Mouse (Mus musculus) forebrain, embryonic 11.5 days (tissue): ENCODE data around the gene Wdr45. TPM values are rescaled to one million over a fixed set of nuclear protein-coding genes. Genes with fewer than 3 reads are reported as not detected.

Source experiments
- ATAC-seq: fragments of 200-750 bp; cut with Nextera tagmentation; replicated peaks from 2 replicates; pipeline ENCODE4 v1.8.0; 2017; ENCODE audit warnings: moderate TSS enrichment; ENCODE audit not compliant: low FRiP score
- DNase-seq: peaks from one replicate; pipeline ENCODE4 v3.0.0-alpha.2; 2017; ENCODE audit warnings: low spot score
- H3K27ac ChIP-seq: fragments of 300-500 bp; sonication (generic); 2 replicates; pipeline ENCODE4 v1.5.1; 2014; ENCODE audit warnings: low read depth, low read length
- H3K27me3 ChIP-seq: fragments of 300-500 bp; sonication (generic); 2 replicates; pipeline ENCODE4 v1.6.1; 2014; ENCODE audit warnings: mild to moderate bottlenecking, low read length, mixed read lengths; ENCODE audit not compliant: control insufficient read depth, insufficient read depth
- H3K36me3 ChIP-seq: fragments of 300-500 bp; sonication (generic); 2 replicates; pipeline ENCODE4 v1.6.1; 2014; ENCODE audit warnings: mild to moderate bottlenecking, low read length, moderate library complexity, mixed read lengths; ENCODE audit not compliant: control insufficient read depth, insufficient read depth
- H3K4me1 ChIP-seq: fragments of 300-500 bp; sonication (generic); replicated peaks from 2 replicates; pipeline ENCODE4 v1.6.1; 2014; ENCODE audit warnings: low read length, mixed read lengths; ENCODE audit not compliant: control insufficient read depth, insufficient read depth
- H3K4me2 ChIP-seq: fragments of 300-500 bp; sonication (generic); 2 replicates; pipeline ENCODE4 v1.6.1; 2014; ENCODE audit warnings: low read depth, mild to moderate bottlenecking, low read length, moderate library complexity, mixed read lengths; ENCODE audit not compliant: severe bottlenecking
- H3K4me3 ChIP-seq: fragments of 300-500 bp; sonication (generic); 2 replicates; pipeline ENCODE4 v1.5.1; 2014; ENCODE audit warnings: low read depth, low read length
- H3K9ac ChIP-seq: fragments of 300-500 bp; sonication (generic); 2 replicates; pipeline ENCODE4 v1.6.1; 2014; ENCODE audit warnings: low read length
- H3K9me3 ChIP-seq: fragments of 300-500 bp; sonication (generic); 2 replicates; pipeline ENCODE4 v1.6.1; 2016; ENCODE audit warnings: low read length, mixed read lengths; ENCODE audit not compliant: control insufficient read depth
- WGBS: fragments of 180-500 bp; shearing (Covaris S2); extraction: QIAGEN DNeasy Blood & Tissue Kit; methylation state at CpG from one replicate; pipeline ENCODE4 v1.1.7; 2014; 5-methylcytosine and 5-hydroxymethylcytosine counted together
- polyA plus RNA-seq: library from polyadenylated mRNA; unstranded; fragments of >200 nt; fragmentation: Nextera tagmentation; extraction: Ambion mirVana; gene quantifications from 2 replicates; pipeline ENCODE4 v1.2.1, GENCODE M21; 2014

Gene Wdr45
- polyA plus RNA-seq, 1 experiment from 2014 or later, result 17.2 TPM

- H3K4me3 ChIP-seq, result no peak overlapping the region; the same call in 1 of the 2 replicates
- 30% methylated on average over 28 of the region's 28 CpGs for whole genome bisulfite sequencing
- H3K27ac ChIP-seq, result no peak overlapping the region
- DNase-seq (no peak), ATAC-seq (no peak)
- no peaks in the 10 kb centered on the region for H3K36me3 ChIP-seq
- H3K4me1 ChIP-seq, result no peaks in the 10 kb centered on the region
- no peaks in the 10 kb centered on the region for H3K27me3 ChIP-seq
- no peaks in the 10 kb centered on the region for H3K9me3 ChIP-seq
- peak overlapping the region; percentile 33; the same call in 1 of the 2 replicates for H3K4me2 ChIP-seq
- no peak overlapping the region for H3K9ac ChIP-seq
Observed at GRCm38 (mm10) chrX:7674284-7675000, 39.7 kb upstream of the Wdr45 start.

GRCm38 (mm10) chrX:7675001-7675380, 39.1 kb upstream of the Wdr45 start:
- no peaks in the 10 kb centered on the region for H3K9me3 ChIP-seq
- H3K4me2 ChIP-seq, result peak overlapping the region; percentile 33; the same call in 1 of the 2 replicates
- ATAC-seq (no peak), DNase-seq (no peak)
- no peaks in the 10 kb centered on the region for H3K4me1 ChIP-seq
- H3K9ac ChIP-seq, result no peak overlapping the region
- H3K4me3 ChIP-seq, result no peak overlapping the region; the same call in 1 of the 2 replicates
- no peaks in the 10 kb centered on the region for H3K27me3 ChIP-seq
- H3K27ac ChIP-seq, result no peak overlapping the region
- WGBS, result 39% methylated on average over 10 of the region's 10 CpGs
- no peaks in the 10 kb centered on the region for H3K36me3 ChIP-seq

DNA sequence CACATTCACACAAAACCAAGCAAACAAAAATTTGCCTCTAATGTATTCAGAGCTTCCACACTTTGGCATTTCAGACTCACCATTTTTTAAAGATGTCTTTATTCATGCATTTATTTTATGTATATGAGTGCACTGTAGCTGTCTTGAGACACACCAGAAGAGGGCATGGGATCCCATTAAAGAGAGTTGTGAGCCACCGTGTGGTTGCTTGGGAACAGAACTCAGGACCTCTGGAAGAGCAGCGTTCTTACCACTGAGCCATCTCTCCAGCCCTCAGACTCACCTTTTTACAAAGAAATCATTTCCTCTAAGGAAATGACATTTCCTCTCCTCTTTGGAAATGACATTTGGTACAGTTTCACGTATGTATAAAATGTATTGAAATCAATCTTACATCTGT, 35.1 kb upstream of the Wdr45 start:
- Histone ChIP-seq H3K27ac (no peak overlapping the region), H3K9ac (no peak overlapping the region), H3K4me2 (no peak overlapping the region), H3K36me3 (no peaks in the 10 kb centered on the region), H3K4me1 (no peaks in the 10 kb centered on the region), H3K9me3 (no peaks in the 10 kb centered on the region), H3K27me3 (no peaks in the 10 kb centered on the region), H3K4me3 (no peak overlapping the region)
- ATAC-seq (no peak), DNase-seq (no peak)
- WGBS, result 38% methylated on average over 3 of the region's 3 CpGs

- ATAC-seq (peak; percentile 98), DNase-seq (peak; percentile 93)
- Histone ChIP-seq H3K36me3 (no peaks in the 10 kb centered on the region), H3K4me1 (no peaks in the 10 kb centered on the region), H3K9ac (peak overlapping the region; percentile 27; the same call in 1 of the 2 replicates), H3K27ac (no peak overlapping the region), H3K27me3 (no peaks in the 10 kb centered on the region), H3K9me3 (no peaks in the 10 kb centered on the region), H3K4me2 (peak overlapping the region; percentile 48; the same call in 1 of the 2 replicates), H3K4me3 (no peak overlapping the region)
- 29% methylated on average over 27 of the region's 27 CpGs for WGBS
Observed at GRCm38 (mm10) chrX:7679405-7680056, 34.6 kb upstream of the Wdr45 start.

- no peak; the same call in 1 of the 2 replicates for ATAC-seq
- 24% methylated on average over 12 of the region's 12 CpGs for WGBS
Observed at GRCm38 (mm10) chrX:7680057-7680412, 34.1 kb upstream of the Wdr45 start.

GRCm38 (mm10) chrX:7680864-7681263, 33.3 kb upstream of the Wdr45 start, which contains the start of gene Magix:
TSS of gene Magix (minus strand) at chrX:7681251.
- no peak within 1 kb of the TSS for H3K4me3 ChIP-seq
- ATAC-seq (no peak), DNase-seq (no peak)
- H3K36me3 ChIP-seq, result no peaks in the 10 kb centered on the region
- no peaks in the 10 kb centered on the region for H3K9me3 ChIP-seq
- peak within 1 kb of the TSS; percentile 27; the same call in 1 of the 2 replicates for H3K9ac ChIP-seq
- no peaks in the 10 kb centered on the region for H3K27me3 ChIP-seq
- WGBS, result 64% methylated on average over 14 of the region's 14 CpGs
- no peak within 1 kb of the TSS for H3K27ac ChIP-seq
- no peaks in the 10 kb centered on the region for H3K4me1 ChIP-seq
- H3K4me2 ChIP-seq, result peak within 1 kb of the TSS; percentile 48; the same call in 1 of the 2 replicates

More at GRCm38 (mm10) chrX:7680057-7680412, 34.1 kb upstream of the Wdr45 start:
- Histone ChIP-seq H3K4me1 (no peaks in the 10 kb centered on the region), H3K4me2 (peak overlapping the region; percentile 48; the same call in 1 of the 2 replicates), H3K4me3 (no peak overlapping the region), H3K36me3 (no peaks in the 10 kb centered on the region), H3K9ac (peak overlapping the region; percentile 27; the same call in 1 of the 2 replicates), H3K27me3 (no peaks in the 10 kb centered on the region), H3K27ac (no peak overlapping the region), H3K9me3 (no peaks in the 10 kb centered on the region)
- DNase-seq, result no peak

GRCm38 (mm10) chrX:7688321-7688720, 25.8 kb upstream of the Wdr45 start:
- DNase-seq (no peak), ATAC-seq (no peak)
- Histone ChIP-seq H3K4me2 (no peak overlapping the region), H3K9ac (no peak overlapping the region), H3K9me3 (no peaks in the 10 kb centered on the region), H3K4me3 (no peak overlapping the region), H3K27me3 (no peaks in the 10 kb centered on the region), H3K36me3 (no peaks in the 10 kb centered on the region), H3K4me1 (no peaks in the 10 kb centered on the region), H3K27ac (no peak overlapping the region)
- 93% methylated on average over 2 of the region's 2 CpGs for WGBS

- Histone ChIP-seq H3K27me3 (no peaks in the 10 kb centered on the region), H3K4me2 (no peak overlapping the region), H3K9ac (no peak overlapping the region), H3K4me3 (no peak overlapping the region), H3K4me1 (no peaks in the 10 kb centered on the region), H3K9me3 (no peaks in the 10 kb centered on the region), H3K36me3 (no peaks in the 10 kb centered on the region), H3K27ac (no peak overlapping the region)
- 67% methylated on average over 3 of the region's 3 CpGs for WGBS
- no peak for ATAC-seq
- DNase-seq, result no peak
Observed at GRCm38 (mm10) chrX:7690486-7690885, 23.6 kb upstream of the Wdr45 start.
